Mouse (Mus musculus): ENCODE data around the gene Glis3.

DNA sequence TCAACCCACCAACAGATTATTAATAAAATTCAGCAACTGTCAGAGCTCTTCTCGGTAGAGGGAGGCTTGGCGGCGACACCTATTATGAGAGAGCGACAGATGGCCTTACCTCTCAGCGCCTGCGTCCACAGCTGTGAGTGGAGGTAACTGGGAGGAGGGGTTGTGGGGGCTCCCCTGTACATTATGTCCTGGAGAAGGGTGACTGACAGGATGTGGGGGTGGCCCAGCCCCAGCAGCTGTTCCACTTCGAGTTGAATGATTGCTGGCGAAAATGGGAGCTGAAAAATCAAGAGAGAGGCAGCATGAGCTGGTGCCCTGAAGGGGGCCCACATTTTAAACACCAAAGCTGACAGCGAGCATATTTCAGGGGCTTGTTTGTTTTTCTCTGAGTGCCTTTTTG, 381.2 kb downstream of the Glis3 start:
- no peak for TF ChIP-seq CTCF (IDR thresholded peaks at IDR 0.05 in 2 of 3, conservative IDR thresholded peaks at IDR 0.05 in 1 of 3; ENCODE audit: control insufficient read depth in 1 of 3, insufficient read depth in 1 of 3, low read depth in 2 of 3, low read length in 3 of 3, poor library complexity in 1 of 3, severe bottlenecking in 1 of 3)
- TF ChIP-seq MYB (IDR thresholded peaks at IDR 0.05; ENCODE audit: low read depth, low read length), result no peak
- TF ChIP-seq GABPA (IDR thresholded peaks at IDR 0.05; ENCODE audit: low read depth, low read length), result no peak
- no peak for TF ChIP-seq POLR2A (IDR thresholded peaks at IDR 0.05; ENCODE audit: control insufficient read depth in 1 of 2, insufficient read depth in 1 of 2, low read depth in 1 of 2, low read length in 2 of 2, poor library complexity in 1 of 2)
- no peak for TF ChIP-seq NELFE (IDR thresholded peaks at IDR 0.05; ENCODE audit: low read depth, low read length)

All from MEL (cell line).